Mouse (Mus musculus) right cerebral cortex, adult 18-20 months (tissue): Measurements from ENCODE around the gene Nav3.
A peak's percentile ranks its signal among the peaks of the same experiment; 100 is the strongest.

Source experiments
- DNase-seq: peaks from one replicate; pipeline ENCODE4 v3.0.0; 2022; ENCODE audit warnings: mixed read lengths

Gene Nav3

DNA sequence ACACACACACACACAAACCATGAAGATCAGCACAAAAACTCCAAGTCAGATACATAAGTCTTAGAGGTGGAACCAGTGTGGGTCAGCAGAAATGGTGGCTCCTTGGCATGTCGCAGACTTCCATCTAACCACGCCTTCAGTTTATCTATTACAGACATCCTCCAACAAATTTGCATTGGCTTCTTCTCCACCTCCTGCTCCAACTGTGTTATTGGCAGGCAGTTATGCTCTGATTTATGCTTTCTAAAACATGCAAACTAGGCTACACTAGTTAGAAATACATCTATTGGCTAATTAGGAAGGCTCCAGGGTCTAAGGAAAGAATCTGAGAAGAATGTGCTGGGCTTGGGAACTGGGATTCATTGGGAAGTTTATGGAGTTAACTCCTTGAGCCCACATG is 75.2 kb downstream of the Nav3 start:
- DNase-seq: no peak

DNA sequence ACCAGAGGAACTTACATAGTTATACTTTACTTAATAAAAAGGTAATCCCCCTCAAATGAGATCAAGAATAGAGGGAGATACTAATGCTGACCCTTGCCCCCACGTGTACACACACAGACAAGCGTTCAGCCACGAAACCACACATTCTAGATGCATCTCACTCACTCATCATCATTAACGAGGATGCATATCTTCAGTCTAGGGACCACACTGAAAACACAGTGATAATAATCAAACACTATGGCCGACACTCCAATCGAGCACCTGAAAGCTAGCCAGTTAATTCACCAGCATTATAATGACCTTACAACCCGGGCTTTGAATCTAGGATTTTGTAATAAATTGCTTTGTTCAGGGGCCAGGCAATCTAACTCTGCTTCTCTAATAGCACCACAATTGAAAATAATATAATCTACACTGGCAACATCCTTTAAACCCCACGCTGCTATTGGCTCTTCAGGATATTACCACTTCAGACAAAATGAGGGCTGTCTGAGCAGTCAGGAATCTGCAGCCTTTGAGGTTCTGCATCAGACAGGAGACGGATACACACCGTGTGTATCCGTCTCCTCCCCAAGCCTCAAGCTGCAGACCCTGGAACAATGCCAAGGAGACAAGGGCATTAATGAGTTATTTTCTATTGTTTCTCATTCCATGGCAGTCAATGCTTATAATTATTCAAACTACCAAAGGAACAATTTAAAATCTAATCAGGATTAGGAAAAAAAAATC is 83.1 kb downstream of the Nav3 start:
- no peak for DNase-seq

DNA sequence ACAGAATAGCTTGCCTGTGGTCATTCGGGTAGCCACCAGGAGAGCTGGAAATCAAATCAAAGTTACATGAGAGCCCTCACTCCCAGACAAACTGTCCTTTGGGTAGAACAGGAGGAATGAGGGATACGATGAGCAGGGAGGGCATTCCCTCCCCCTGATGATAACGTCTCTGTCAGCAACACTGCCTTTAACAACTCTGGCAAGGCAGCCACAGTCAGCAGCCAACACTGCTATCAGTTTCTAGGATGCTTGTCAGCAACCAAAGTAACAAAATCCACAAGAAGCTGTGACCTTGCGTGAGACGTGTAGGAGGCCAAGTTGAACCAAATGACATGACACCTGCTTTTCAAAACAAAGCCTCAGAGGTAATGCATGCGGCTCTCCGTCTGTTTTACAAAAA is 103.9 kb downstream of the Nav3 start:
- no peak for DNase-seq

DNA sequence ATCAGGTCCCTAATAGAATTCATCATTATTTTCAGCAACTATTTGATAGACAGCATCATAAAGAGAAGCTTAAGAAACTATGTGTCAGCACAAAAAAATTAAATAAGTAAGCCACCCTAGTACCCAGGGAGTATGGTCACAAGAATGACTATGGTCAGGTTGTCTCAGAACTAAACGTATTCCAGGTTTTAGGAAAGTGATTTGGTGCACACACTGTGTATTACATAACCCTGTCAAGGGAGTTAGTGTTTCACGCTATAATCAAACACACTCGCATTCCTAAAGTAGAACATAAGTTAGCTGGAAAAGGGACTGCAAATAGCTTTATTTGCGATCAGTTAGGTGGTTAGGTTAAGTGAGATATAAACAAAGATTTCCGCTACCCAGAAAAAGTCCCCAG is 126.0 kb downstream of the Nav3 start:
- no peak for DNase-seq

DNA sequence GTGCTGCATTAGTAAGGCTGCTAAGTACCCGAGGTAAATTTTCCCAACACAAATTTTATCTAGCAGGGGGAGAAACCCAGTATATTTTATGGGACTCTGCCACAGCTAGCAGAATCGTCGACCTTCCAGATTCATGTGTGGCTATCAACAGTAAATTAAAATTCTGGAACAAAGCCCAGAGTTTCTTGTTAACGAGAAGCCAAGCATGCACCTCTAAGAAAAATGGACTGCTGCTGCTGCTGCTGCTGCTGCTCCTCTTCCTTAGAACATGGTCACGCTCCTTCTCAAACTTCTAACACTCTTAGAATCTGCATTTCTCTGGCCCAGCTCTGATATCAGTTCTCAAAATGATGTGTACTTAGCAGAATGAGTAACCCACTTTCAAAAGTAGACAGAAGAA is 126.4 kb downstream of the Nav3 start:
- DNase-seq: no peak

DNA sequence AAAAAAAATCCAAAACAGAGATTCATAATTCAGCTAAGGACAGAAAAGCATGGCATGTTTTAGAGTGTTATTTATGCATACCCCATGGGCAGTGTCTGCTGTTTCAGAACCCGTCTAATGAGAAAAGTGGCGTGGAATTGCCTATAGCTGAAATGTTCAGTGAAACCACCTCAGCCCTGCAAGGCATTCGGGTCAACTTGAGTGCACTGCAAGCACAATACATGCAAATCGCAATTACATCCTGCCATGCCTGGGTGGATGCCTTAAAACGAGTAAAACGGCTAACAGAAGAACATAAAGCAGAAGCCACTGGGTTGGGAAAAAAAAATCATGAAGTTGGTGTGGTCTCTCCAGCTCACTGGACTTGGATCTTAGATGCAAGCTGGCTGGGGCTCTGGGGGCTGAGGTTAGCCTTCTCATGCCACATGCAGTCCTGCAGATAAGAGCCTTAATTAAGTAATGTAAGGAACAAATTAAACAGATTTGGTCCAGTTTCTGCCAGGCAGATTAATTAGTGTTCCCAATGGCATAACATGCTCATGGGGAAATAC is 133.8 kb downstream of the Nav3 start:
- no peak for DNase-seq

DNA sequence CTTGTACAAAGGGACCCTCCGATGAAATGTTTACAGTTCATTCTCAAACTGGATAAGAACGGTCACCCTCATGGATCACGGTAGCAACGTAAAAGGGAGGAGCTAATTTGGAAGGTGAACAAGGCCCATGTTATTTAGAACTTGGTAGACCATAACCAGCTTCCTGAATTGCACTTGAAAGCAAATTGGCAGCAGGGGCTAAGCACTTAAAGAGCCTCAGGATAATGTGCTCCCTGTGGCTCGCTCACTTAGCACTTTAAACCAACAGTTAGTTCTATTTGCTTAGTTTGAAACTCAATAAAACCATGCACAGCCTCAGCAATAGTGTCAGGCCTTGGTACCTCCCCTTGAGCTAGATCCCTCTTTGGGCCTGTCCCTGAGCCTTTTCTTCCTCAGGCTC is 138.7 kb downstream of the Nav3 start:
- DNase-seq: no peak

DNA sequence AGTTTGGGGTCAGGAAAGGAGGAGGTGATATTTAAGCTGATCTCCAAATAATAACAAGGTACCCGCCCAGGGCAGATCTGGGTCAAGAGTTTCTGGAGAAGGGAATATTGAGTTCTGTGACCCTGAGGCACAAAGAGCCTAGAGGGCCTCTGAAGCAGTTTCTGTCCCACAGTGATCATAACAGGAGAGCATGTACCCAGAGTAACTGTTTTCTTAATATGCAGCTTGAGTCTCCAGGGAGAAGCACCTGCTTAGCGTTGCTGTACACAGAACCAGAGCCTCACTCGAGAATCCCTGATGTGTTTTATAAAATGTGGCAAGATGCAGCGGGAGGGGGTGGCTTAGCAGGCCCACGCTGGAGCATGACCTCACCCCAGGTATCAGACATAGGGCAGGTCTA is 141.5 kb downstream of the Nav3 start:
- DNase-seq: no peak

DNA sequence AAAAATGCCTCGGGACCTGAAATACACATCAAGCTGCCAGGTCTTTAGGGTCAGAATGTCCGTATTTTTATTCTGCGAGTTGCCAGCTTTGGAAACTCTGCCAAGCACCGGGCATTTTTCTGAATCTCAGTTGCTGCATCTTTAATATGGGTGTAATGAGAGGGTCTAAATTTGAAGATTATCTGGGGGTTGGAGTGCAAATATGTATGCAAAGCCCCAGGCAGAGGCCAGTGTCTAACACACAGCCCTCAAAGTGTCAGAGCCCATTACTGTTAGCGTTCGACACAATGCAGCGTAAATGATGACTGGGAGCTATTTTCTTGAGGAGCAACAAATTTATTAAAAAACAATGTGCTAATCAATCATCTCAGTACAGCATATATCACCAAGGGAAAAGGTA is 142.0 kb downstream of the Nav3 start:
- no peak for DNase-seq

DNA sequence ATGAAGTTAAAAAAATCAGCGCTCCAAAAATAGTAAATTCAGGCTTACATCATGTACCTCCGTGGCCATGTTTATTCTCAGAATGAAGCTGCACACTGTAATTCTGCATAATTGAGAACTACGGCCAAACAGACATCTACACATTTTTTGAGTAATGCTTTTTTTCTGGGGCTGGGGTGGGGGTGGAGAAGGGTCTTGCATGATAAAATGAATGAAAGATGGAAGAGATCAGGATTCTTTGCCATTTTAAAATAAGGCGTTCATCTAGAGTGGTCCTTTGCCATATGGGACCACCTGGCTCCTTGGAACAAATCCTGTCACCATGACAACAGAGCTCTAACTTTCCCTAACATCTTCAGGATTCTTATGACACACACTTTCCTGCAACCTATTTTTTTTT is 146.5 kb downstream of the Nav3 start:
- peak; percentile 21 for DNase-seq

DNA sequence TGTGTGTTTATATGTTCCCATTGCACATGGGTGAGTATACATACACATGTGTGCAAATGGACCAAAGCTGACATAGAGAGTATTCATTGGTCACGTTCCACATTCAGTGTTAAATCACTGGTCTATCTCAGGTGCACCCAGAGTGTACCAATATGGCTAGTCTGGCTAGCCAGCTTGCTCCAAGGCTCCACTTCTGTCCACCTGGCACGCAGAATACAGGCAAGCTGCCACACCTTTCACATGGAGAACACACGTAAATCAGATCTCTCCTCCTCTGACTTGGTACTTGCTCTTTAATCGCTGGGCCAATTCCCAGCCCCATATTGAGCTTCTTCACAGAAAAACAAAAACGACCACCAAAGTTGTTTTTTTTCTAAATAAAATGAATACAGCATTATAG is 150.4 kb downstream of the Nav3 start:
- DNase-seq: no peak

DNA sequence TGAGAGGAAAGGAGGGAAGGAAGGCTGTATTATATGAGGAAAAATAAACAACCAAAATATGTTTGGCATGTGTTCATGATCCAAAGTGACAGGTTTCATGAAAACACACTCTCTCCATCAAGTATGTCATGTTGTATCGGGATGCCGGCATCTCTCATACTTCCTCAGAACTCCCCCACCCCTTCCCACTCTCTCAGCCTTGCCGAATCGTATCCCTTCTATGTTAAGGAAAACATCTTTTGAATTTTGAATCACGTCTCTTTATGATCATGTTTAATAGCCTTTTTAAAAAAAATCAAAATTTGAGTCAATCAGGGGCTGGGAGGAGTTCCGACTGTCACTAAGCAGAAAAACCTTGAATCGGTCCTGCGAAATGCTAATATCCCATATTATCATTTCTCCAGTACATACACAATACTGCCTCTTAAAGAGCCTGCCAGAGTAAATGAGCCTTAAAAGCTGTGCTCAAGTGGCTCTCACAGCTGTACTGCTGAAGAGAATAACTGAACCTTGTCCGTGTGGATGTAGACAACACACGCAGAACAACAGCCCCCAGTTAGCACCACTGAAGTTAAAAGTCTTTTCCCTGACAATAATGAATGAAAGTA is 165.9 kb downstream of the Nav3 start:
- DNase-seq: no peak

DNA sequence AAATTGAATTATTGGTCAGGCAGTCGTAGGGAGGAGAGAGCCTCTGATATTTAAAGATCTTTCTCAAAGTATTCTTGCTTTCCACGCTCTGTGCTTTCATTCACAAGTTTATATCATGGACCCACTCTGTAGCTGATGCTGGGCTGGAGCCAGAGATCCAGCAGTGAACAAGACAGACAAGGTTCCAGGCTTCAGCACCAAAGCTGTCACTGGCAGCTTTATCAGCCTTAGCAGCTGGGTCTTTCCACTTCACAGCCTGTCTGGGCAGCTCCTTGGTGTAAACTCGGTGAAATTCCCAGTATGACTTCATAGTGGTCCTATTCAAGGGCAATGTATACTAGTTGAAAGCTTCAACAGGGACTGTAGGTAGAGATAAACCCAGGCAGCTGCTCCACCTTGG is 172.1 kb downstream of the Nav3 start:
- DNase-seq: peak; percentile 13

DNA sequence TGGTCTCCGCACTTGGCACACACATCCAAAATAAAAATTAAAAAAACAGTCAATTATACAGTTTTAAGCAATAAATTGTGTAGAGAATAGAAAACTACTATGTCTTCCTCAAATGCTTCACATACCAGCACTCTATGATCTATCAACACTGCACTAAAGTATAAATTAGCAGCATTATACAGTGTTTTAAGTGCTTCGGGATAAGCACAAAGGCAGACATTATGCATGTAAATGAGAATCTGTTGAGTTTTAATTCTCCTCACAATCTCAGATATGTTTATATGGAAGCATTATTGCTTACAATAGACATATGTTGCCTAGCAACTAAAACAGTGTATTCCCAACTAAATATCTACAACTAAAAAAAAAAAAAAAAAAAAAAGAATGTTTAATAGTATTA is 183.2 kb downstream of the Nav3 start:
- DNase-seq: no peak

DNA sequence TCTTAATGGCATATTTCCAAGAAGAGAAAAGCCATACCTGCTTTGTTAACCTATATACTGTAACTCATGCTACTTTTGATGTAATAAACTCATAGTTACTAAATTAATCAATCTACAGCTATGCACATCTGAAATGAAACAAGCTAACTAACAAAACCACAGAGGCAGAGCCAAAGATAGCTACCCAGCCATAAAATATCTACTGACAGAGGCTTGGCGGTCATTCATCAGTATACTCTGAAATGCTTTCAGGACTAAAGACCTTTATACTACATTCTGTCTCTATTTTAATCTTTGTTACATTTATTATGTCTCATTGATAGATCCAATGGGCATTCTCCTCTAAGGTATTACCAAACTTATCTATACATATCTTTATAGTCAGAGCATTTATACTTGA is 185.4 kb downstream of the Nav3 start:
- no peak for DNase-seq

DNA sequence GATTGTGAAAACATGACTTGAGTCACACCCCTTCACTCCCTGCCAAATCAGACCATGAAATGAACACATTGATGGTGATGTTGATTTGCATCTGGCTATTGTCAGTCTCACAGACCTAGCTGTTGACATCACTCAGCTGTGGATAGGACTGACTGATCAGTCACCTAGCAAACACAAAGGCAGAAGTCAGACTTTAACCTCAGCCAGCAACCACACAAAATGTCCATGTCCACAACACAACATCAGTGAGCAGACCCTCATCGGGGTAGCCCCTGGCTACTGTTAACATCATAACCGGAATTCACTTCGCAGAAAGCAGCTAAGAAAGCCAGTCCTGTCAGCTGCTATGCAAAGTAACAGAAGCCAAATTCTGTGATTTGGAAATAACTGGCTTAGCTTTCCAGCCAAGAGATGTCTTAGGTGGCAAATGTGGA is 213.9 kb downstream of the Nav3 start:
- DNase-seq: no peak

DNA sequence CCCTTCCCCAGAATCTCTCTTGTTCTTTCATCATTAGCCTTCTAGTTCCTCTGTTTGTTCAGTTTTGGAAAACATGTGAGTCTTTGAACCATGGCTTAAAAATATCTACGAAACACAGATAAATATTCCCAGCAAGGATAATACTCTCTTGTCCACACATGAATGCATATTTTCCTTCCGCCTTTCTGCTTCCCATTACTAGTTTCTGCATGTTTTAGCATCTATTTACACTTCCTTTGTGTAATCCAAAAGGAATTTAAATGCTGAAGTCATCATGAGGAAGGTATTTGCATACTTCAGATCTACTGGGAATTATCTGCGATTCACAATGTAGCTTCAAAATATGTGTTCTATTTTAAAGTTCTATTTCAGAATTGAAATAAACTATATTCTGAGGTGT is 215.3 kb downstream of the Nav3 start:
- no peak for DNase-seq

DNA sequence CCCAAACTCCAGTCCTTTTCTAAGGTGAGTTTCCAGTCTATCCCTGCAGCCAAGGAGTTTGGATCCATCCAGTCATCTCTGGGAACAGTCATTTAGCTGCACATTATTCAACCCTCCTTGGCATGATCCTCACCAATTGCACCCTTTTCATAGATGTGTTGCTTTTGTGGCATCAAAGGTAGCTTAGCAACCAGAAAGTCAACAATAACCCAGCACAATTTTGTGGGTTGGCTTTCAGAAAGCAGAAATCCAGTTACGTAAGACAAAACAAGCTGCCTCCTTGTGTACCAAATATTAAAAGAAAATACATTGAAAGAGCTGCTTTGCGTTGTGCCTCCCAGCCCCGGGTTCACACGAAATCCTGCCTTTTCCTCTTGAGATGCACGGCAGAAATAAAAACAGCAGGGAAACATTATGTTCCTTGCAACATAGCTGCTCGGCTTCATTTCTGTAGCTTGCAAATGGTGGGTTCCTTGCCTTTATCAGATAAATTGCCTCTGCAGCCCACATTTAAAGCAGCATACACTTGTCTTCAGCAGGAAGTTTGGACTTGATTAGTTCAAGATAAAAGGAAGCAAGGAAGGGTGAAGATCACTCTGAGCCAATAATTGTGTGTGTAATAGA is 222.6 kb downstream of the Nav3 start:
- peak; percentile 13 for DNase-seq

DNA sequence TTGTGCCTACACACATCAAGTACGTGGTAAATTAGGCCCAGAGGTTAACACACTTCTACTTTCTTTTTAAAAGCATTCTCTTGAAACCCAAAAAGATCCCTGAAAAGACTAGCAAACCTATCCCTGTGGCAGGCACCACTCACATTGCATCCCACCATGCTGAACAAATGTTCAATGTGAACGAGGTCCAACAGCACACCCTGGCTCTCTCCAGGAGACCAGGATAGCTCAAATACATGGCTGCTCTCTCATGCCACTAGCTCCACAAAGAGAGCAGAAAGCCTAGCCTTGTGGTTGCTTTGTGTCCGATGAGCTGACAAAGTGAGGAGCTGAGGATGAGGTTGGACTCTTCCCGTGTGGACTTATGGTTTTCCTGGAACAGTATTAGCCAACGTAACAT is 249.6 kb downstream of the Nav3 start:
- no peak for DNase-seq

DNA sequence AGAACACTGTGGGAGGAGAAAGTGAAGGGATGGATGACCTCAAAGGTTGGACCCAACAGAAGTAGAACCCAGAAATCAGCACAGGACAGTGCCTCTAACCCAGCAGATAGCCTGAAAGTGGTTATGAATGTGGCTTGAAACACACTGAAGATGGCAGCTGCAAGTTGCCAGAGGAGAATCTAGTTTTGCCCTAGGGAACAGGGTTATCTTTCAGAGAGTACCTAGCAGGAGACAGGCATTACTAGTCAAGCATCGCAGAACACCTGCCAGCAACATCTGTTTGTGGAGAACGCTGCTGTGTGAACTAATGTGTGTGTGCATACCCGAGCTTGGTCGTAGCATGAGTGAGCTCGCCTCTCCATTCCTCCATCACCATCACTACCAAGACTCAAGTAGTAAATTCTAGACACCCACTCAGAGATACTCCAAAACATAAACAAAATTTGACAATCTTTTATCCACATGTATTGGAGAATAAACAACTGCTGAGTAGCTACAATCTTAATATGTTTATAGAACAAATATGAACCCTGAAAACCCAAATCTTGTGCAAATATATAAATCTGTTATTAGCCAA is 251.8 kb downstream of the Nav3 start:
- peak; percentile 6 for DNase-seq

DNA sequence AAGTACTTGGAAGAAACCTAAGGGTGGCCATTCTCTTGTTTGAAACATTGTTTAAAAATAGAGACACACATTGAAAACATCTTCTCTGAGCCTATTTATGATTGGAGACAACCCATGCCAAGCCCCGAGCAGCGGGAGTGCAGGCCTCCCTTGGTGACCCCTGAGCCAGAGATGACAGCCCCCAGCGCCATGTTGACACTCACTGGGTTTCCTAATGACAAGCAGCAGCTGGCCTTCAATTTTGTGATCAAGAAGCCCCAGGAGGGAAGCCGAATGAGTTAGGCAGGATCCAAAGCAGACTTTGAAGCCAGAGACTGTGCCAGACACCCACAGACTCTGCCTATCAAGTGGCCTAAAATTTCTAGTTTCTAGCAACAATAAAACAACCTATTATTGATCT is 263.1 kb downstream of the Nav3 start:
- DNase-seq: no peak

DNA sequence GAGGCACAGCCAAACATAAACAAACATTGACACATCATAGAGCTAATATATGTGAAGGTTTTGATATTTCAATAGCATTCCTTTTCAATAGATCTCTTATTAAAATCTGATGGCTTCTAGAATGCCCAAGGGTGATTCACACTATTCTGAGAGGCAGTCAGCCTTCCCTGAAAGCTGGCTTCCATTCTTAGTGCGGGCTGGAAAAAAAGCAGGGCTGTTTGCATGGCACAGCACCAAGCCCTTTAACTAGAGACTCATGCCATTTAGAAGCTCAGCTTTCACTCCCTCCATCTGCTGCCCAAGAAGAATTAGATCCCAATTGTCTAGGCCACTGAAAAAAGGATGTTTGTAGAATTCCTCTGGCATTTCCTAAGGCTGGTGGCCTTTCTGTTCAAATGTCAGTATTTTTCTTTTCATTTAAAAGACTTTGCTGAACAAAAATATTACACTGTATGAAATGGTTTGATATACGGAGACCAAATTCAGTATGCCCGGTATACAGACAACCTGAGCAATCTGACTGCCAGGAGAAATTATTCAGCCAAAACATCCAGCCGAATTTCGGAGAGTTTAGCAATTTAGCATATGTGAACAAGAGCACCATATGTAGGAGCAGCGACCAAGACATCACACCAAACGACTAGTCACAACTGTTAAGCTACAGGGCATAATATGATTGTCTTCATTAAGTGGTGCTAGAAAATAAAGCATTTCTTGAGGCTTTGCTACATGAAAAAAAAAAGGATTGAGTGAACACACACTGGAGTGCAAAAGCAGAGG is 263.8 kb downstream of the Nav3 start:
- peak; percentile 69 for DNase-seq

DNA sequence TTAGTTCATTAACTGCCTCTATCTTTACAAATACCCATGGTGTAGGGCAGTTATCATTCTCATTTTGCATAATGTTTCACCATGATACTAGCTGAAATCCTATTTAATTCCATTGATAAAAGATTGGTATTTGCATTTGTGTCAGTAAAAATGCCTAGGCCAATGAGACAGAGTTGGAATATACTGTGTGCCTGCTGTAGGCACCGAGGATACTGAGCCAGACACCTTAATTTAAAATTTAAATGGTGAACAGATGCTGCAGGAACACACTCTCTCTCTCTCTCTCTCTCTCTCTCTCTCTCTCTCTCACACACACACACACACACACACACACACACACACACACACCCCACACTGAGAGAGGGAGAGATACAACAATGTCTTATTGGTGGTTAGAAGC is 269.8 kb downstream of the Nav3 start:
- no peak for DNase-seq
